Mouse (Mus musculus): ENCODE results near the gene Faap20.

GRCm38 (mm10) chr4:155209079-155209478 is 40.5 kb upstream of the Faap20 start:
- TF ChIP-seq GATA1 (IDR thresholded peaks at IDR 0.05; ENCODE audit: low read length) (no peak), TAL1 (IDR thresholded peaks at IDR 0.05; ENCODE audit: low read length) (no peak)
